Mouse (Mus musculus): ENCODE data around the gene Gm49366. TPM values are rescaled to one million over a fixed set of nuclear protein-coding genes. Genes with fewer than 3 reads are reported as not detected.

Gm49366 gene
- polyA plus RNA-seq (2014; fragmentation: Illumina TruSeq; extraction: RNeasy Lipid Tissue Mini Kit (QIAGEN cat#74804); ENCODE audit: low read depth, low replicate concordance): not detected

GRCm38 (mm10) chr12:84038691-84039111 is at the start of gene Gm49366:
Gene Gm49366 (plus strand): TSS chr12:84038935.

GRCm38 (mm10) chr12:84009171-84009965 is 29.4 kb upstream of the Gm49366 start, which contains the start of gene Acot1:
Gene Acot1 (plus strand): TSS chr12:84009490.

GRCm38 (mm10) chr12:84038241-84038640 is 494 bp upstream of the Gm49366 start, which contains the start of gene Acot4:
Gene Acot4 (plus strand): TSS chr12:84038379.

DNA sequence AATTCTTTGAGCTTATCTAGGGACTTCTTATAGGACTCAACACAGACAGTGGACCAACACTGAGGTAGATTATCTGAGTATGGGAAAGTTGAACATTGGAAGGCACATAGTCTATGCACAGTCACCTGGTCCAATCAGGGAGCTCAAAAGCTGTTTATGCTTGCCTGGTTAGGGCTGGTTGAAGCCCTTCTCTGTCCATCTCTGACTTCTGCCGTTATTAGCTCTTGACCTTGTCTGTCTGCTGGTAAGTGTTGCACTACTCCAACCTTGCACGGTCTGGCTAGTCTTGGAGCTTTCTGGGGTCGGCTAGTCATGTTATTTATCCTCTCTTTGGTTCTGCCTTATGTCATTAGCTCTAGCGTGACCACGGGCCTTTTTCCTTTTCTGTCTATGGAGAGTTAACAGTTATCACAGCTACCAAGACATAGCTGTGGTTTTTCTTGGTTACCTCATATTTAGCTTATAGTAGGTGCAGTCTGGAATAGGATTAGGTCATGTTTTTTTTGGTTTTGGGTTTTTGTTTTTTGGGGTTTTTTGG is 13.3 kb downstream of the Gm49366 start, which contains the start of gene Acot3:
Gene Acot3, plus strand, starts transcription at position 208 of the 538 bp plus-strand sequence.

GRCm38 (mm10) chr12:84068986-84069385 is 30.3 kb downstream of the Gm49366 start, which contains the start of gene Acot5:
Gene Acot5 (plus strand): TSS chr12:84069325.

GRCm38 (mm10) chr12:84100604-84101492 is 62.1 kb downstream of the Gm49366 start, which contains the start of gene Acot6:
Gene Acot6 (plus strand): TSS chr12:84100654.

Other genes with a start within 250 kb of the Gm49366 start
- gene Numb, start 117.0 kb upstream of the Gm49366 start, polyA plus RNA-seq (2014; fragmentation: Illumina TruSeq; extraction: RNeasy Lipid Tissue Mini Kit (QIAGEN cat#74804); ENCODE audit: low read depth, low replicate concordance): 35.4 TPM
- gene Riox1, start 88.3 kb upstream of the Gm49366 start, polyA plus RNA-seq (2014; fragmentation: Illumina TruSeq; extraction: RNeasy Lipid Tissue Mini Kit (QIAGEN cat#74804); ENCODE audit: low read depth, low replicate concordance): 1.7 TPM
- gene Heatr4, start 54.1 kb upstream of the Gm49366 start, polyA plus RNA-seq (2014; fragmentation: Illumina TruSeq; extraction: RNeasy Lipid Tissue Mini Kit (QIAGEN cat#74804); ENCODE audit: low read depth, low replicate concordance): not detected
- gene Acot2, start 51.1 kb upstream of the Gm49366 start, polyA plus RNA-seq (2014; fragmentation: Illumina TruSeq; extraction: RNeasy Lipid Tissue Mini Kit (QIAGEN cat#74804); ENCODE audit: low read depth, low replicate concordance): 0.82 TPM
- gene Acot1, start 29.4 kb upstream of the Gm49366 start, polyA plus RNA-seq (2014; fragmentation: Illumina TruSeq; extraction: RNeasy Lipid Tissue Mini Kit (QIAGEN cat#74804); ENCODE audit: low read depth, low replicate concordance): 7.6 TPM
- gene Acot4, start 556 bp upstream of the Gm49366 start, polyA plus RNA-seq (2014; fragmentation: Illumina TruSeq; extraction: RNeasy Lipid Tissue Mini Kit (QIAGEN cat#74804); ENCODE audit: low read depth, low replicate concordance): 10.4 TPM
- not detected for gene Acot3, start 13.2 kb downstream of the Gm49366 start, polyA plus RNA-seq (2014; fragmentation: Illumina TruSeq; extraction: RNeasy Lipid Tissue Mini Kit (QIAGEN cat#74804); ENCODE audit: low read depth, low replicate concordance)
- gene Acot5, start 30.4 kb downstream of the Gm49366 start, polyA plus RNA-seq (2014; fragmentation: Illumina TruSeq; extraction: RNeasy Lipid Tissue Mini Kit (QIAGEN cat#74804); ENCODE audit: low read depth, low replicate concordance): not detected
- gene Acot6, start 61.7 kb downstream of the Gm49366 start, polyA plus RNA-seq (2014; fragmentation: Illumina TruSeq; extraction: RNeasy Lipid Tissue Mini Kit (QIAGEN cat#74804); ENCODE audit: low read depth, low replicate concordance): 8.3 TPM
- 13.6 TPM for gene Dnal1, start 75.4 kb downstream of the Gm49366 start, polyA plus RNA-seq (2014; fragmentation: Illumina TruSeq; extraction: RNeasy Lipid Tissue Mini Kit (QIAGEN cat#74804); ENCODE audit: low read depth, low replicate concordance)
- gene Pnma1, start 109.6 kb downstream of the Gm49366 start, polyA plus RNA-seq (2014; fragmentation: Illumina TruSeq; extraction: RNeasy Lipid Tissue Mini Kit (QIAGEN cat#74804); ENCODE audit: low read depth, low replicate concordance): not detected
- gene Elmsan1, start 179.9 kb downstream of the Gm49366 start, polyA plus RNA-seq (2014; fragmentation: Illumina TruSeq; extraction: RNeasy Lipid Tissue Mini Kit (QIAGEN cat#74804); ENCODE audit: low read depth, low replicate concordance): 17.7 TPM
- gene Ptgr2, start 246.3 kb downstream of the Gm49366 start, polyA plus RNA-seq (2014; fragmentation: Illumina TruSeq; extraction: RNeasy Lipid Tissue Mini Kit (QIAGEN cat#74804); ENCODE audit: low read depth, low replicate concordance): 113 TPM